Mouse (Mus musculus) megakaryocyte, embryonic 14.5 days (primary cell): Measurements from ENCODE around the gene Cela3b. TPM values are rescaled to one million over a fixed set of nuclear protein-coding genes. Genes with fewer than 3 reads are reported as not detected.

Experiments used
- H3K27me3 ChIP-seq: replicated peaks from 2 replicates; pipeline ENCODE3; 2012; ENCODE audit warnings: inconsistent platforms
- H3K36me3 ChIP-seq: replicated peaks from 2 replicates; pipeline ENCODE3; 2012; ENCODE audit warnings: low read length, inconsistent platforms, mixed read lengths
- H3K4me1 ChIP-seq: 2 replicates; pipeline ENCODE4 v1.6.1; 2012; ENCODE audit warnings: inconsistent platforms
- H3K4me3 ChIP-seq: replicated peaks from 2 replicates; pipeline ENCODE3; 2012; ENCODE audit warnings: moderate library complexity, mild to moderate bottlenecking, inconsistent platforms
- H3K9me3 ChIP-seq: 2 replicates; pipeline ENCODE4 v1.6.1; 2012; ENCODE audit warnings: inconsistent platforms
- FLI1 ChIP-seq: IDR thresholded peaks from 2 replicates; pipeline ENCODE4 v1.6.1; 2012; ENCODE audit warnings: low read length, inconsistent platforms, mixed read lengths
- GATA1 ChIP-seq: IDR thresholded peaks from 3 replicates; pipeline ENCODE4 v1.6.1; 2012; ENCODE audit warnings: mixed read lengths, low read length, inconsistent platforms, borderline replicate concordance
- polyA plus RNA-seq: library from polyadenylated mRNA; stranded (reverse); fragments of >175 nt; gene quantifications from 2 replicates; pipeline ENCODE4 v1.2.3, GENCODE M21; 2012; ENCODE audit warnings: low replicate concordance; ENCODE audit not compliant: insufficient read depth

Gene Cela3b
- polyA plus RNA-seq, 1 experiment: 0.47 TPM

DNA sequence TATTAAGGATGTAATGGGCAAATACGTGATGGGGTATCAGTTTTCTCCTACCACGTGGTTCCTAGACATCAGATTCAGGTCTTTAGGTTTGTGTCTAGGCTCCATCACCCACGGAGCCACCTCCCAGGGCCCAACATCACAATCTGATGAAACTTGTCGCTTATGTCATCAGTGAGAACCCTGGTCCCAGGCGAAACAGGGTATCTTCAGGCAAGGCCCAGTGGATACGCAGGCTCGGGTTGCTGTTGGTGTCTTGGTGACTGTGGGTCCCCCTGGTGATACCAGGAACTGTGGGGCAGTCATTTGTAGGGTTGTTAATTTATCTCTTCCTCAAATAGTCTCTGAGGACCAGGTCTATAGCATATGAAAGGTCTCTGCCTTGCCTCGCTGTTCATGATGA, 42.9 kb upstream of the Cela3b start:
- TF ChIP-seq FLI1 (no peak), GATA1 (no peak)
- Histone ChIP-seq H3K27me3 (peaks cover 93% of the 10 kb centered on the region), H3K4me1 (peaks cover 9% of the 10 kb centered on the region), H3K9me3 (no peaks in the 10 kb centered on the region), H3K4me3 (no peak overlapping the region), H3K36me3 (no peaks in the 10 kb centered on the region)

DNA sequence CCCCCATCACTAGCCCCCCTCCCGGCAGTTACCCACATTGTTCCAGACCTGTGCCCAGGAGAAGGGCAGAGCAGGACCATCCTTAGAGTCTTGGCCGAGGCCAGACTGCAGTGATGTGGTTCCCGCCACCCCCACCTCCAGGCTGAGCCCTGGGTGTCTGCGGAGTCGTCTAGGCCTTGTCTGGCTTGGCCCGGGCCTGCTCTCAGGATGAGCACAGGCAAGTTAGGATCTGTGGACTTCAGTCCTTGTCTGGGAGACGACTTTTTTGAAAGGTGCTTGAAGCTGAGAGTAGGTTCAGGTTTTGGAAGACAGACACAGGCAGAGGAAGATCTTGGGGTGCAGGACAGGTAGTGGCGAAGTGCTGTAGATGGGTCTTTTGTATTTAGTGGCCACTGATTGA, 41.0 kb upstream of the Cela3b start:
- H3K9me3 ChIP-seq: no peaks in the 10 kb centered on the region
- peaks cover 15% of the 10 kb centered on the region for H3K4me1 ChIP-seq
- peaks cover 88% of the 10 kb centered on the region for H3K27me3 ChIP-seq
- no peak for TF ChIP-seq GATA1
- H3K4me3 ChIP-seq: no peak overlapping the region
- no peaks in the 10 kb centered on the region for H3K36me3 ChIP-seq

DNA sequence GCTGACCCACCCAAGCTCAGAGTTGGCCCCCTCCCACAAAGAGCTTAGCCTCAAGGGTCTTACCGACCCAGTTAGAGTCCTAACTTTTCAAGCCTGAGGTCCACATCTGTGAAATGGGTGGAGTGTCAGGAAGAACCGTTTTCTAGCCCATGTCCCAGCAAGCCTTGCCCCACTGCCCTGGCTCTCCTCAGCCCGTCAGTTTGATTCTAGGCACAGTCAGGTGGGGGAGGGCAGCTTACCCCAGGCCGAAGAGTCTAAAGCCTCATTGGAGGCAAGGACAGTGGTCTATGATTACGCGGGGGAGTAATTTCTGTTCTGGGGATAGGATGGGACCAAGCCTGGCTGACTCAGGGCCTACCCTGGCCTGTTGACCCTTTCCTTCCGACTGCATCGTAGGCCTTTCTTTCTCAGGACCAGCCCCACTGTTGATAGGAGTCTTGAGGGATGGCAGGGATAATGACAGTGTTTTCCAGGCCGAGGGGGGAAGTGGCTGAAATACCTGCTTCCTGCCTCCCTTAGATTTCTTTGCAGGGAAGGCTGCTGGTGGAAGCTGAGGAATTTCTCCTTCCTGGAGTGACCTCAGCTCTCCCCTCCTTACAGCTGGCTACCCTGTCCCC, 40.5 kb upstream of the Cela3b start:
- peaks cover 83% of the 10 kb centered on the region for H3K27me3 ChIP-seq
- no peak for TF ChIP-seq GATA1
- no peak for TF ChIP-seq FLI1
- peaks cover 18% of the 10 kb centered on the region for H3K4me1 ChIP-seq
- H3K9me3 ChIP-seq: no peaks in the 10 kb centered on the region
- H3K4me3 ChIP-seq: no peak overlapping the region
- no peaks in the 10 kb centered on the region for H3K36me3 ChIP-seq

DNA sequence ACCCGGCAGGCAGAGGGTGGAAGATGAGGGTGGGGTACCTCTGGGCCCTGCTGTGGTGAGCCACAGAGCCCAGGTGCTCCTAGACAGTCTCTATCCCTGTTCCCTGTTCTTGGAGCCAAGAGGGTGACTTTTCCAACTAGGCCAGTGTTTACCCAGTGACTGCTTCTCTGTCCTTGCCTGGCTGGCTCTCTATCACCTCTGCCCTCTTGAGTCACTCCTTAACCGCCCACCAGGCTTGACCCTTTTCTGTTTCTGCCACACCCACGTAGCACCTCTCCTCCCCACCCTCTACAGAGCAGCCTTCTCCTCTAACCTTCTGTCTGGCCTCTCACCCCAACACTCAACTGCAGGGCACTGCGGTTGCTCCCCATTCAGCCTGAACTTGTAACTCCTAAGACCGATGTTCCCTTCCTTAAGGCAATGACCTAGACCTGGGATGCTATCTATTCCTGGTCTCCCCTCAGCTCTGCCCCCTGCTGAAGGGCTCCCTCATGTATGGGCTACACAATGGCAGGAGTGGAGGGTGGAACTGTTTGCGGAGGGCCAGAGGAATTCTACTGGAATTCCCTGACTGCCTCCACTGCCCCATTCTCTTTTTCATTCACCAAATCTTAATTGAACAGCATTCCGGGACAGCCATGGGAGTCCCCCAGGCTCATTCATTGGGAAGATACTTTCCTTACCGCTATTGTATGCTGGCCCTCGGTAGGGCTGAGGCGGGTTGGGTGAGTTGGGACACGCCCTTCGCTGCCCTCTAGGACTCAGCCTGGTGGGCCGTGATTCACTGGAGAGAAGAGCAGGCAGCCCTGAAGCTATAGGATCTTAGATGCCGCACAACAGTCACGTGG, 39.7 kb upstream of the Cela3b start:
- H3K9me3 ChIP-seq: no peaks in the 10 kb centered on the region
- TF ChIP-seq GATA1: no peak
- TF ChIP-seq FLI1: no peak

DNA sequence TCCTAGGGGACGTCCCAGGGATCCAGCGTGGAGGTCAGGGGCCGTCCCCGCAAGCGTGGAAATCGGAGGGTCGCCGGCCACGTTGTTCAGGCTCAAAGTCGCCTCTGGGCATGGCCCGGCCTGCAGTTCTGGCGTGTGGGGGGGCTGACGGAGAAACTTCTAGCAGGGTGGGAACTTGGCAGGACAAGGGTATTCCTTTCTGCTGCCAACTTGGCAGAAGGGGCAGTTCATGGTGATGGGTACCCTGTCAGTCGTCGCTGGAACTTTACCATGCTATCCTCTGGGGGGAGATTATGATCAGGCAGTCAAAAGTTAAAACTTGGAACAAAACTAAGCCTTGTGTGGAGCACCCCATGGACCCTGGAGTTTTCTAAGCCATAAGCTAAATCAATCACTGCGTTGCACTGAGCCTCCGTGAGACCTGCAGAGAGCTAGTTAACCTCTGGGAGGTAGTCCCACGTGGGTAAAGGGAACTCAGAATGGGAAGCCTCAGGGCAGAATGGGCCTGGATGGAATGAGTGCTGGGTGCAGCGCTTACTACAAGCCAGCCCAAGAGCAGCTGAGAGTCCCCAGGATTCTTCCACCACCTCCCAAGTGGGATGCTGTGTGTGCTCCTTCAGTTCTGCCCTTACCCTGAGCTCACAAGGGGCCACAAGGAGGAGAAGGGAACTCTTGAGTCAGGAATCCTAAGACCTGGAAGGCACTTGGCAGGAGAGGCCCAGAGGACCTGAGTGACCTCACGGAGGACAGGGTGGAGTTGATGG, 38.9 kb upstream of the Cela3b start:
- H3K36me3 ChIP-seq: no peaks in the 10 kb centered on the region
- peaks cover 18% of the 10 kb centered on the region for H3K4me1 ChIP-seq
- TF ChIP-seq GATA1: no peak
- no peak for TF ChIP-seq FLI1
- peak overlapping the region; percentile 88 for H3K4me3 ChIP-seq
- peaks cover 75% of the 10 kb centered on the region for H3K27me3 ChIP-seq
- no peaks in the 10 kb centered on the region for H3K9me3 ChIP-seq

More for the DNA sequence above, 39.7 kb upstream of the Cela3b start:
- no peak overlapping the region for H3K4me3 ChIP-seq
- no peaks in the 10 kb centered on the region for H3K36me3 ChIP-seq
- peaks cover 77% of the 10 kb centered on the region for H3K27me3 ChIP-seq
- peaks cover 18% of the 10 kb centered on the region for H3K4me1 ChIP-seq

DNA sequence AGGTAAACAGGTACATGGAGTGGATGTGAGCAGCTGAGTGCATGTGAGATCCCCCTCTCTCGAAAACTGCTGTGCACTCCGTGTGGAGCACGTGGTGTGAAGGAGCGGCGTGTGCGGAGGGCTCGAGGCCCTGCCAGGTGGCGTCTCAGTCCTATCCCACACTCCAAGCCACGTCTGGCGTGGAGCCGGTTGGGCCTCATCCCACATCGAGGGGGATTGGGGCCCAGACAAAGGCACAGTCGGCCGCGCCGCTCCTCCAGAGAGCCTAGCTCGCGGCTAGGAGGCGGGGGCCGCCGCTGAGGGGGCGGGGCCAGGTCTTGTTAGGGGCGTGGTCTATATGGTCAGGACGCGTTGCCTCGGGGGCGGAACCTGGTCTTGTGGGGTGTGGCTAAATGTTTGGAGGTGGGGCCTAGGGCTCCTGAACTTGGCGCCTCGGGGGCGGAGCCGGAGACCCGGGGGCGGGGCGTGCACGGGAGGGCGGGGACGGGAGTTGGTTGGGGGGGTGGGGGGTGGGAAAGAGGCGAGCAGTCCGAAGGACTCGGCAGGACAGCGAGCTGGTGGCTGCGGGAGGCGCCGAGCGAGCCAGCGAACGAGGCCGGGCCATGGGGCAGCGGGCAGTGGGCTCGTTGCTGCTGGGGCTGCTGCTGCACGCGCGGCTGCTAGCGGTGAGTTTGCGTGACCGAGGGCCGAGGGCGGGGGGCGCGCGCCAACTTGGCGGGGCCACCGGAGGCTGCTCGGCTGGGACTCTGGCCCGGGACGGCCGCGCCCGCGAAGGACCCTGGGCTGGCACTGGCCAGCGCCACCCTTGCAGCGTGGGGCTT, 38.1 kb upstream of the Cela3b start, which contains the start of gene Hspg2:
Gene Hspg2, plus strand, starts transcription at position 510 of the 821 bp plus-strand sequence.
- Histone ChIP-seq H3K4me3 (peak within 1 kb of the TSS; percentile 88), H3K36me3 (no peaks in the 10 kb centered on the region), H3K27me3 (peaks cover 74% of the 10 kb centered on the region), H3K4me1 (peaks cover 18% of the 10 kb centered on the region), H3K9me3 (no peaks in the 10 kb centered on the region)
- TF ChIP-seq GATA1 (no peak), FLI1 (no peak)

DNA sequence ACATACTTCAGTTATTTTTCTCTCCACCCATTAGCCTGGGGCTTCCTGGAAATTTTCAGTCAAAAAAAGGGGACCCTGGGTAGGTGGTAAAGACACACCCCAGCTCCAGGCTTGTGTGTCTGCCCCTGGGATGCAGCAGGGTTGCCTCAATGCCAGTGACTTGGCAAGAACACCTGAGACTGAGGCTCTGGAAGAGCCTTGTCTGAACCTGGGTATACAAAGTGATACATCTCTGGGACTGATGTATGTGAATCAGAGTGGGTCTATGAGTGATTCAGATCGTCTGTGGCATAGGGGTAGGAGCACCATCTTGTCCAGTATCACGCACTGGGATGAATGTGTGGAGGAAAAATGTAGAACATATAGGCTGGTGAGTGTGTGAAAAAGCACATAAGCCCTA, 37.2 kb upstream of the Cela3b start:
- H3K9me3 ChIP-seq: no peaks in the 10 kb centered on the region
- TF ChIP-seq FLI1 (no peak), GATA1 (no peak)
- H3K4me3 ChIP-seq: no peak overlapping the region
- H3K36me3 ChIP-seq: no peaks in the 10 kb centered on the region
- H3K27me3 ChIP-seq: peaks cover 69% of the 10 kb centered on the region
- H3K4me1 ChIP-seq: peaks cover 18% of the 10 kb centered on the region

DNA sequence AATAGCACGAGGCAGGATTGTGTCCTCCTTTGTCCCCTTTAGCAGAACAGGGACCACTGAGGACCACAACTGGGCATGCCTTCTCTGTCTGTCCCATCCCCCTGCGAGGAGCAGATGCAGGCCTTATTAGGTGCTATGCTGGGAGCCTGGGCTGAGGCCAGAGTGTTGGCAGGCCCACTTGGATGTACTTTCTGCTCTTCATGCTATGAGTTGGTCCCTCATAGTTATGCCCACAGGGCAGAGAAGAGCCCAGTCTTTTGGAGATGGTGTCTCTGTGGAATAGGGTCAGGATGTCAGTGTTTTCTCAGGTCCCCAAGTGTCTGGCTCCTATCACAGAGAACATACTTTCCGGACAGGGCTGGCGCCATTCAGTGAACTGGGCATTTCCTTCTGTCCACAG, 36.7 kb upstream of the Cela3b start:
- Histone ChIP-seq H3K9me3 (no peaks in the 10 kb centered on the region), H3K4me3 (no peak overlapping the region), H3K36me3 (no peaks in the 10 kb centered on the region), H3K27me3 (peaks cover 71% of the 10 kb centered on the region), H3K4me1 (peaks cover 18% of the 10 kb centered on the region)
- TF ChIP-seq FLI1: no peak
- TF ChIP-seq GATA1: no peak

DNA sequence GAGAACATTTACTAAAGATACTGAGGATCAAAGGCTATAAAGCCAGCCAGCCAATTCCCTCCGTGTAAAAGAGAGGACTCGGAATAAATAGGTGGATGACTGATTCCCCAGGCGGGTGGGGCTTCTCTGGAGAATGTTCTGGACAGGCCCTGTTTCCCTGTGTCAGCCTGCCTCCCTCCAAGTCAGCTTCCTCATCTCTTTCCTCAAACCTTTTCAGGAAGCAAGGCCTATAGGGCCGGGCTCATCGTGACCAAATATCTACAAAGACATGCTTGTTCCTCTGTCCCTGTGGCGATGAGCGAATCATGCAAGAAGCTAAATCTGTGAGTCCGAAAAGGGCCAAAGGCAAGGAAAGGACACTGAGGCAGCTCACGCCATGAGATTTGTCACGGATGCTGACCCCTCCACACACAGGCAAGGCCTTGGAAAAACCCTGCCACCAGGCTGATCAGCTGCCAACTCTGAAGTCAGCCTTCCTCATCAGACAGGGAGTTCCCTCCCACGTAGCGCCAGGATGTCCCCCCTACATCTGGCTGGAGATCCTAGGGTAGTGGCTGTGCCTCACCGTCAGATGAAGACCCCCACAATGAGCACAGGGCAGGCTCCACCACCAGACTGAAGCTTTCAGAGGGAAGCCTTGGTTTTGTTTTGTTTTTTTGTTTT, 34.9 kb upstream of the Cela3b start:
- Histone ChIP-seq H3K9me3 (no peaks in the 10 kb centered on the region), H3K4me3 (no peak overlapping the region), H3K36me3 (no peaks in the 10 kb centered on the region), H3K27me3 (peaks cover 65% of the 10 kb centered on the region), H3K4me1 (peaks cover 18% of the 10 kb centered on the region)
- no peak for TF ChIP-seq GATA1
- TF ChIP-seq FLI1: no peak
